Mouse (Mus musculus) MEL (cell line): Measurements from ENCODE around the gene Lamtor4.

Experiments used
- CHD2 ChIP-seq: IDR thresholded peaks from 2 replicates; pipeline ENCODE4 v1.6.1; 2011; ENCODE audit warnings: low read length, improper control_type of control experiment
- CTCF ChIP-seq, 3 experiments: IDR thresholded peaks in 2 of 3; conservative IDR thresholded peaks in 1 of 3; 2 replicates each; pipeline ENCODE4 v1.5.1; 2011 to 2012; ENCODE audit warnings: low read length in 3 of 3, low read depth in 2 of 3, mild to moderate bottlenecking in 2 of 3, improper control_type of control experiment in 1 of 3, inconsistent platforms in 1 of 3, mixed read lengths in 1 of 3, moderate library complexity in 1 of 3; ENCODE audit not compliant: control insufficient read depth in 1 of 3, insufficient read depth in 1 of 3, poor library complexity in 1 of 3, severe bottlenecking in 1 of 3
- POLR2A ChIP-seq, 2 experiments: IDR thresholded peaks; 2 replicates each; pipeline ENCODE4 v1.6.1; 2011 to 2012; ENCODE audit warnings: low read length in 2 of 2, mild to moderate bottlenecking in 2 of 2, control low read depth in 1 of 2, improper control_type of control experiment in 1 of 2, low read depth in 1 of 2, moderate library complexity in 1 of 2; ENCODE audit not compliant: control insufficient read depth in 1 of 2, insufficient read depth in 1 of 2, poor library complexity in 1 of 2
- TAL1 ChIP-seq: IDR thresholded peaks from 2 replicates; pipeline ENCODE4 v1.6.1; 2012; ENCODE audit warnings: mild to moderate bottlenecking, inconsistent platforms, low read length, moderate library complexity, mixed read lengths
- USF1 ChIP-seq: IDR thresholded peaks from 2 replicates; pipeline ENCODE4 v1.6.1; 2014; ENCODE audit warnings: low read depth, mild to moderate bottlenecking, inconsistent platforms, low read length, improper control_type of control experiment, moderate library complexity

DNA sequence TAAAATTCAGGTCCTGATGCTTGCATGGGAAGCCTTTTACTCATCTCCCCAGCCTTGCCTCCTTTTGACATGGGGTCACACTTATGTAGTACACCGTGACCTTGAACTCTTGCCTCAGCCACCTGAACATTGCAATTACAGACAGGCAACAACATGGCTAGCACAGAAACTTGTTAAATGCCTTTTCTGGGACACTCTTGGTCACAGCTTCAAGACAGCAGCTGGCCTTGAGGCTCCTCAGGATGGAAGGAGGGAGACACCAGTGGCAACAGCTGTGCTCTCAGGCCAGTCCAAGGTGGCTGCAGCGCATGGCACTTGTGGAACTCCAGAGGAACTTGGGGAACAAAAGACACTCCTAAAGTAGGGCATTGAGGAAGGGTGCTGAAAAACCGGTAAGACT lies 11.8 kb downstream of the Lamtor4 start:
- TF ChIP-seq CHD2: no peak
- no peak for TF ChIP-seq USF1
- TF ChIP-seq TAL1: no peak
- TF ChIP-seq POLR2A (IDR thresholded peaks at IDR 0.05; ENCODE audit: control insufficient read depth in 1 of 2, insufficient read depth in 1 of 2, low read depth in 1 of 2, low read length in 2 of 2, poor library complexity in 1 of 2): no peak
- no peak for TF ChIP-seq CTCF (IDR thresholded peaks at IDR 0.05 in 2 of 3, conservative IDR thresholded peaks at IDR 0.05 in 1 of 3; ENCODE audit: control insufficient read depth in 1 of 3, insufficient read depth in 1 of 3, low read depth in 2 of 3, low read length in 3 of 3, poor library complexity in 1 of 3, severe bottlenecking in 1 of 3)
